Mouse (Mus musculus): ENCODE data around the gene Fbxo46. TPM values are rescaled to one million over a fixed set of nuclear protein-coding genes. Genes with fewer than 3 reads are reported as not detected.
A peak's percentile ranks its signal among the peaks of the same experiment; 100 is the strongest.

The Fbxo46 gene
- total and polyA plus RNA-seq, 3 experiments, result 4.0 to 11.6 (median 6.1) TPM

GRCm38 (mm10) chr7:19076586-19076991, 43.1 kb upstream of the Fbxo46 start:
- Histone ChIP-seq H3K9ac (ENCODE audit: insufficient read depth, low read depth) (no peak overlapping the region), H3K4me1 (ENCODE audit: control insufficient read depth in 1 of 2, insufficient read depth in 2 of 2) (peaks cover 18 to 32% of the 10 kb centered on the region in 2 experiments), H3K27me3 (replicated peaks) (peaks cover 74% of the 10 kb centered on the region), H3K27ac (ENCODE audit: insufficient read depth, low read depth) (no peak overlapping the region), H3K9me3 (replicated peaks; ENCODE audit: low read length) (peaks cover 39% of the 10 kb centered on the region), H3K79me2 (replicated peaks; ENCODE audit: control insufficient read depth, extremely low read depth, insufficient read depth, poor library complexity, severe bottlenecking) (no peaks in the 10 kb centered on the region), H3K36me3 (replicated peaks in 1 of 2; ENCODE audit: control insufficient read depth in 1 of 2, insufficient read depth in 1 of 2, low read length in 1 of 2) (no peaks in the 10 kb centered on the region), H3K4me3 (replicated peaks in 1 of 3; ENCODE audit: low read depth in 2 of 3, low read length in 2 of 3, poor library complexity in 1 of 3) (no peak overlapping the region), H3K4me2 (ENCODE audit: insufficient read depth, low read depth, poor library complexity, severe bottlenecking) (no peak overlapping the region)
- no peak for DNase-seq (ENCODE audit: extremely low read depth)
- in situ Hi-C loops (cut with MboI; ENCODE audit: low pct_ligation_motif_present, low pct_unique_long_range_greater_than_20kb, low sequenced_read_pairs), result no loop called here
- TF ChIP-seq POLR2A (IDR thresholded peaks at IDR 0.05; ENCODE audit: low read depth, low read length) (no peak), USF1 (IDR thresholded peaks at IDR 0.05; ENCODE audit: low read depth, low read length) (no peak), KAT2A (IDR thresholded peaks at IDR 0.05; ENCODE audit: insufficient replicate concordance, low read length) (no peak), NELFE (IDR thresholded peaks at IDR 0.05; ENCODE audit: low read depth, low read length) (no peak), MAZ (IDR thresholded peaks at IDR 0.05; ENCODE audit: low read depth, low read length) (no peak), HCFC1 (IDR thresholded peaks at IDR 0.05; ENCODE audit: low read depth, low read length) (no peak), MAX (IDR thresholded peaks at IDR 0.05; ENCODE audit: low read length) (no peak)
- dilution Hi-C loops (cut with MboI; ENCODE audit: extremely low pct_ligation_motif_present, extremely low pct_unique_long_range_greater_than_20kb, low sequenced_read_pairs), result no loop called here

- Histone ChIP-seq H3K9ac (ENCODE audit: insufficient read depth, low read depth) (no peak overlapping the region), H3K27me3 (replicated peaks) (peaks cover 82% of the 10 kb centered on the region), H3K27ac (ENCODE audit: insufficient read depth, low read depth) (no peak overlapping the region), H3K79me2 (replicated peaks; ENCODE audit: control insufficient read depth, extremely low read depth, insufficient read depth, poor library complexity, severe bottlenecking) (no peaks in the 10 kb centered on the region), H3K4me1 (ENCODE audit: control insufficient read depth in 1 of 2, insufficient read depth in 2 of 2) (peaks cover 18 to 38% of the 10 kb centered on the region in 2 experiments), H3K36me3 (replicated peaks in 1 of 2; ENCODE audit: control insufficient read depth in 1 of 2, insufficient read depth in 1 of 2, low read length in 1 of 2) (no peaks in the 10 kb centered on the region), H3K9me3 (replicated peaks; ENCODE audit: low read length) (peaks cover 39% of the 10 kb centered on the region), H3K4me2 (ENCODE audit: insufficient read depth, low read depth, poor library complexity, severe bottlenecking) (peak overlapping the region; percentile 39; the same call in 1 of the 2 replicates), H3K4me3 (replicated peaks in 1 of 3; ENCODE audit: low read depth in 2 of 3, low read length in 2 of 3, poor library complexity in 1 of 3) (no peak overlapping the region)
- dilution Hi-C loops (cut with MboI; ENCODE audit: extremely low pct_ligation_motif_present, extremely low pct_unique_long_range_greater_than_20kb, low sequenced_read_pairs), result no loop called here
- in situ Hi-C loops (cut with MboI; ENCODE audit: low pct_ligation_motif_present, low pct_unique_long_range_greater_than_20kb, low sequenced_read_pairs), result no loop called here
- DNase-seq (ENCODE audit: extremely low read depth), result peak; percentile 79
- TF ChIP-seq NELFE (IDR thresholded peaks at IDR 0.05; ENCODE audit: low read depth, low read length) (no peak), SIN3A (IDR thresholded peaks at IDR 0.05; ENCODE audit: low read length) (0 out of 2 replicates have a peak, but pooled peaks have one; percentile 49), MXI1 (IDR thresholded peaks at IDR 0.05; ENCODE audit: low read depth, low read length) (no peak), USF1 (IDR thresholded peaks at IDR 0.05; ENCODE audit: low read depth, low read length) (no peak), ZMIZ1 (IDR thresholded peaks at IDR 0.05; ENCODE audit: low read depth, low read length) (no peak), SMC3 (IDR thresholded peaks at IDR 0.05; ENCODE audit: low read depth, low read length) (no peak), CHD2 (IDR thresholded peaks at IDR 0.05; ENCODE audit: low read length) (no peak), ELF1 (IDR thresholded peaks at IDR 0.05; ENCODE audit: low read depth, low read length) (0 out of 2 replicates have a peak, but pooled peaks have one; percentile 17), POLR2A (IDR thresholded peaks at IDR 0.05; ENCODE audit: low read depth, low read length) (no peak), MYC (IDR thresholded peaks at IDR 0.05; ENCODE audit: low read depth, low read length) (no peak), MAX (IDR thresholded peaks at IDR 0.05; ENCODE audit: low read length) (0 out of 2 replicates have a peak, but pooled peaks have one; percentile 33), KAT2A (IDR thresholded peaks at IDR 0.05; ENCODE audit: insufficient replicate concordance, low read length) (no peak), ETS1 (conservative IDR thresholded peaks at IDR 0.05; ENCODE audit: low read depth, low read length) (peak; percentile 50), HCFC1 (IDR thresholded peaks at IDR 0.05; ENCODE audit: low read depth, low read length) (no peak), ZC3H11A (IDR thresholded peaks at IDR 0.05; ENCODE audit: low read depth, low read length) (no peak), IRF4 (IDR thresholded peaks at IDR 0.05; ENCODE audit: low read depth, low read length) (peak; percentile 75), EP300 (IDR thresholded peaks at IDR 0.05; ENCODE audit: low read length) (peak; percentile 68), MAFK (IDR thresholded peaks at IDR 0.05; ENCODE audit: insufficient replicate concordance, low read length) (peak; percentile 96), NRF1 (IDR thresholded peaks at IDR 0.05; ENCODE audit: low read depth, low read length) (no peak), ZNF384 (IDR thresholded peaks at IDR 0.05; ENCODE audit: low read depth, low read length) (no peak), MEF2A (IDR thresholded peaks at IDR 0.05; ENCODE audit: borderline replicate concordance, low read depth, low read length) (peak; percentile 49; the same call in 1 of the 2 replicates), MAZ (IDR thresholded peaks at IDR 0.05; ENCODE audit: low read depth, low read length) (peak; percentile 96), JUND (conservative IDR thresholded peaks at IDR 0.05; ENCODE audit: low read depth, low read length) (no peak), CHD1 (IDR thresholded peaks at IDR 0.05; ENCODE audit: low read depth, low read length) (no peak), E2F4 (IDR thresholded peaks at IDR 0.05; ENCODE audit: insufficient replicate concordance, low read depth, low read length) (no peak), GABPA (IDR thresholded peaks at IDR 0.05; ENCODE audit: insufficient replicate concordance, low read depth, low read length) (no peak), USF2 (conservative IDR thresholded peaks at IDR 0.05; ENCODE audit: low read depth, low read length) (no peak), ZKSCAN1 (IDR thresholded peaks at IDR 0.05; ENCODE audit: borderline replicate concordance, low read depth, low read length) (no peak), TCF12 (IDR thresholded peaks at IDR 0.05; ENCODE audit: low read depth, low read length) (peak; percentile 95), POLR2AphosphoS2 (IDR thresholded peaks at IDR 0.05; ENCODE audit: low read depth, low read length) (no peak), PAX5 (IDR thresholded peaks at IDR 0.05; ENCODE audit: low read length) (no peak), RCOR1 (conservative IDR thresholded peaks at IDR 0.05; ENCODE audit: low read depth, low read length) (peak; percentile 91)
These were observed 41.9 kb upstream of the Fbxo46 start for GRCm38 (mm10) chr7:19077761-19078160.

All from CH12.LX (cell line).